Mouse (Mus musculus) left cerebral cortex, adult 18-20 months (tissue): ENCODE results near the gene Spa17. TPM values are rescaled to one million over a fixed set of nuclear protein-coding genes. Genes with fewer than 3 reads are reported as not detected.
A peak's percentile ranks its signal among the peaks of the same experiment; 100 is the strongest.

Experiments
- DNase-seq, 2 experiments: peaks; one replicate each; pipeline ENCODE4 v3.0.0; 2021 to 2022; ENCODE audit warnings: low spot score in 2 of 2, mixed read lengths in 1 of 2
- long read RNA-seq, 2 experiments: library from polyadenylated mRNA; stranded (forward); transcript quantifications; one replicate each; pipeline ENCODE4 v2.0.0; 2021
- total RNA-seq, 2 experiments: library from RNA; stranded (reverse); gene quantifications; 2 replicates each; pipeline ENCODE4 v1.2.3; 2021

The Spa17 gene
- total RNA-seq = 1 to 10 TPM; 1.7 to 1.8 TPM
- long read RNA-seq, experiment 1, partial matches to known transcripts = 0 of 1 reads
- long read RNA-seq, experiment 1, other reads (novel, unspliced or antisense) = 1 of 1 reads
- long read RNA-seq, experiment 2 = 0 reads

- DNase-seq = peak; percentile 74 to 87
Observed at GRCm38 (mm10) chr9:37613182-37613910, at the start of gene Spa17. Gene Spa17 (minus strand): TSS chr9:37613722.

- DNase-seq = no peak
Observed at GRCm38 (mm10) chr9:37663210-37663609, 49.7 kb upstream of the Spa17 start.

- DNase-seq = no peak
Observed at GRCm38 (mm10) chr9:37659413-37659812, 45.9 kb upstream of the Spa17 start.

- DNase-seq = peak; percentile 81 to 87
Observed at GRCm38 (mm10) chr9:37656931-37657481, 43.5 kb upstream of the Spa17 start, which contains the start of gene Tbrg1. Gene Tbrg1 (minus strand): TSS chr9:37657312.

GRCm38 (mm10) chr9:37656439-37656881, 42.9 kb upstream of the Spa17 start:
- no peak for DNase-seq

GRCm38 (mm10) chr9:37655961-37656360, 42.4 kb upstream of the Spa17 start:
- no peak for DNase-seq

- no peak for DNase-seq
Observed at GRCm38 (mm10) chr9:37653836-37654235, 40.3 kb upstream of the Spa17 start.

- DNase-seq = no peak
Observed at GRCm38 (mm10) chr9:37650639-37651038, 37.1 kb upstream of the Spa17 start.

- no peak for DNase-seq
Observed at GRCm38 (mm10) chr9:37646246-37646645, 32.7 kb upstream of the Spa17 start.

GRCm38 (mm10) chr9:37638721-37639120, 25.2 kb upstream of the Spa17 start:
- DNase-seq = no peak

GRCm38 (mm10) chr9:37636800-37637542, 23.4 kb upstream of the Spa17 start:
- DNase-seq = no peak

- peak; percentile 64 to 67 for DNase-seq
Observed at GRCm38 (mm10) chr9:37636335-37636734, 22.8 kb upstream of the Spa17 start.

GRCm38 (mm10) chr9:37634269-37634668, 20.7 kb upstream of the Spa17 start:
- no peak for DNase-seq

GRCm38 (mm10) chr9:37632305-37632704, 18.8 kb upstream of the Spa17 start:
- no peak for DNase-seq

GRCm38 (mm10) chr9:37629941-37630340, 16.4 kb upstream of the Spa17 start:
- DNase-seq = no peak

- DNase-seq = no peak
Observed at GRCm38 (mm10) chr9:37628581-37628980, 15.1 kb upstream of the Spa17 start.

- no peak for DNase-seq
Observed at GRCm38 (mm10) chr9:37627263-37627662, 13.7 kb upstream of the Spa17 start.

GRCm38 (mm10) chr9:37626103-37626567, 12.6 kb upstream of the Spa17 start:
- DNase-seq = peak; percentile 43 to 50

- DNase-seq = peak; percentile 72 to 85
Observed at GRCm38 (mm10) chr9:37625641-37626040, 12.1 kb upstream of the Spa17 start.

GRCm38 (mm10) chr9:37625129-37625528, 11.6 kb upstream of the Spa17 start:
- no peak for DNase-seq

GRCm38 (mm10) chr9:37624502-37624901, 11.0 kb upstream of the Spa17 start:
- no peak for DNase-seq

GRCm38 (mm10) chr9:37623981-37624380, 10.5 kb upstream of the Spa17 start:
- DNase-seq = no peak
